Mouse (Mus musculus): ENCODE results near the gene Ano10. TPM values are rescaled to one million over a fixed set of nuclear protein-coding genes. Genes with fewer than 3 reads are reported as not detected.

Gene Ano10
- polyA plus RNA-seq, 1 experiment from 2014 or later, result 43.3 TPM

- Histone ChIP-seq H3K36me3 (ENCODE audit: control insufficient read depth, insufficient read depth, low read length) (0 out of 2 replicates have a peak, but pooled peaks cover 3% of the 10 kb centered on the region), H3K4me2 (ENCODE audit: low read depth, low read length) (no peak overlapping the region), H3K9me3 (ENCODE audit: control insufficient read depth, low read length) (no peaks in the 10 kb centered on the region), H3K4me1 (ENCODE audit: control insufficient read depth, insufficient read depth, low read length) (0 out of 2 replicates have a peak, but pooled peaks cover 3% of the 10 kb centered on the region), H3K9ac (ENCODE audit: low read depth, low read length) (no peak overlapping the region), H3K27me3 (replicated peaks; ENCODE audit: control insufficient read depth, insufficient read depth, low read length) (no peaks in the 10 kb centered on the region), H3K27ac (replicated peaks; ENCODE audit: low read depth, low read length) (no peak overlapping the region), H3K4me3 (ENCODE audit: low read depth, low read length) (no peak overlapping the region)
- WGBS, result 57% methylated on average over 5 of the region's 5 CpGs
- no peak for DNase-seq (ENCODE audit: low spot score)
- no peak for ATAC-seq (ENCODE audit: low read depth)
Observed at GRCm38 (mm10) chr9:122197021-122197420, 97.2 kb downstream of the Ano10 start.

GRCm38 (mm10) chr9:122195042-122195682 is 99.1 kb downstream of the Ano10 start:
- DNase-seq (ENCODE audit: low spot score) (peak; percentile 59), ATAC-seq (ENCODE audit: low read depth) (peak; percentile 34; the same call in 1 of the 2 replicates)
- Histone ChIP-seq H3K27ac (replicated peaks; ENCODE audit: low read depth, low read length) (no peak overlapping the region), H3K4me2 (ENCODE audit: low read depth, low read length) (no peak overlapping the region), H3K4me3 (ENCODE audit: low read depth, low read length) (no peak overlapping the region), H3K36me3 (ENCODE audit: control insufficient read depth, insufficient read depth, low read length) (0 out of 2 replicates have a peak, but pooled peaks cover 3% of the 10 kb centered on the region), H3K9ac (ENCODE audit: low read depth, low read length) (no peak overlapping the region), H3K27me3 (replicated peaks; ENCODE audit: control insufficient read depth, insufficient read depth, low read length) (no peaks in the 10 kb centered on the region), H3K9me3 (ENCODE audit: control insufficient read depth, low read length) (no peaks in the 10 kb centered on the region), H3K4me1 (ENCODE audit: control insufficient read depth, insufficient read depth, low read length) (0 out of 2 replicates have a peak, but pooled peaks cover 3% of the 10 kb centered on the region)
- WGBS, result 73% methylated on average over 5 of the region's 5 CpGs

GRCm38 (mm10) chr9:122193823-122194222 is 100.4 kb downstream of the Ano10 start:
- Histone ChIP-seq H3K27me3 (replicated peaks; ENCODE audit: control insufficient read depth, insufficient read depth, low read length) (no peaks in the 10 kb centered on the region), H3K4me1 (ENCODE audit: control insufficient read depth, insufficient read depth, low read length) (0 out of 2 replicates have a peak, but pooled peaks cover 3% of the 10 kb centered on the region), H3K27ac (replicated peaks; ENCODE audit: low read depth, low read length) (no peak overlapping the region), H3K4me3 (ENCODE audit: low read depth, low read length) (no peak overlapping the region), H3K4me2 (ENCODE audit: low read depth, low read length) (no peak overlapping the region), H3K9ac (ENCODE audit: low read depth, low read length) (no peak overlapping the region), H3K9me3 (ENCODE audit: control insufficient read depth, low read length) (no peaks in the 10 kb centered on the region), H3K36me3 (ENCODE audit: control insufficient read depth, insufficient read depth, low read length) (0 out of 2 replicates have a peak, but pooled peaks cover 3% of the 10 kb centered on the region)
- WGBS, result 89% methylated on average over 5 of the region's 5 CpGs
- DNase-seq (ENCODE audit: low spot score), result no peak
- no peak for ATAC-seq (ENCODE audit: low read depth)

- no peak overlapping the region for H3K4me2 ChIP-seq (ENCODE audit: low read depth, low read length)
- DNase-seq (ENCODE audit: low spot score), result no peak
- H3K27ac ChIP-seq (replicated peaks; ENCODE audit: low read depth, low read length), result no peak overlapping the region
- 0 out of 2 replicates have a peak, but pooled peaks cover 3% of the 10 kb centered on the region for H3K4me1 ChIP-seq (ENCODE audit: control insufficient read depth, insufficient read depth, low read length)
- no peaks in the 10 kb centered on the region for H3K27me3 ChIP-seq (replicated peaks; ENCODE audit: control insufficient read depth, insufficient read depth, low read length)
- no peak overlapping the region for H3K9ac ChIP-seq (ENCODE audit: low read depth, low read length)
- 0 out of 2 replicates have a peak, but pooled peaks cover 3% of the 10 kb centered on the region for H3K36me3 ChIP-seq (ENCODE audit: control insufficient read depth, insufficient read depth, low read length)
- no peaks in the 10 kb centered on the region for H3K9me3 ChIP-seq (ENCODE audit: control insufficient read depth, low read length)
- no peak overlapping the region for H3K4me3 ChIP-seq (ENCODE audit: low read depth, low read length)
- 52% methylated on average over 5 of the region's 5 CpGs for WGBS
- ATAC-seq (ENCODE audit: low read depth), result no peak
Observed at GRCm38 (mm10) chr9:122193361-122193760, 100.9 kb downstream of the Ano10 start.

GRCm38 (mm10) chr9:122188724-122189123 is 105.5 kb downstream of the Ano10 start:
- Histone ChIP-seq H3K4me2 (ENCODE audit: low read depth, low read length) (no peak overlapping the region), H3K4me3 (ENCODE audit: low read depth, low read length) (no peak overlapping the region), H3K27me3 (replicated peaks; ENCODE audit: control insufficient read depth, insufficient read depth, low read length) (no peaks in the 10 kb centered on the region), H3K27ac (replicated peaks; ENCODE audit: low read depth, low read length) (no peak overlapping the region), H3K4me1 (ENCODE audit: control insufficient read depth, insufficient read depth, low read length) (no peaks in the 10 kb centered on the region), H3K9ac (ENCODE audit: low read depth, low read length) (no peak overlapping the region), H3K9me3 (ENCODE audit: control insufficient read depth, low read length) (no peaks in the 10 kb centered on the region), H3K36me3 (ENCODE audit: control insufficient read depth, insufficient read depth, low read length) (no peaks in the 10 kb centered on the region)
- ATAC-seq (ENCODE audit: low read depth), result no peak
- WGBS, result 14% methylated on average over 1 of the region's 1 CpGs
- no peak for DNase-seq (ENCODE audit: low spot score)

GRCm38 (mm10) chr9:122187451-122187921 is 106.7 kb downstream of the Ano10 start:
- no peak overlapping the region for H3K4me3 ChIP-seq (ENCODE audit: low read depth, low read length)
- DNase-seq (ENCODE audit: low spot score) (no peak), ATAC-seq (ENCODE audit: low read depth) (no peak)
- H3K4me1 ChIP-seq (ENCODE audit: control insufficient read depth, insufficient read depth, low read length), result no peaks in the 10 kb centered on the region
- 79% methylated on average over 7 of the region's 7 CpGs for WGBS
- H3K4me2 ChIP-seq (ENCODE audit: low read depth, low read length), result no peak overlapping the region
- no peak overlapping the region for H3K27ac ChIP-seq (replicated peaks; ENCODE audit: low read depth, low read length)
- no peaks in the 10 kb centered on the region for H3K36me3 ChIP-seq (ENCODE audit: control insufficient read depth, insufficient read depth, low read length)
- H3K9ac ChIP-seq (ENCODE audit: low read depth, low read length), result no peak overlapping the region
- H3K27me3 ChIP-seq (replicated peaks; ENCODE audit: control insufficient read depth, insufficient read depth, low read length), result no peaks in the 10 kb centered on the region
- H3K9me3 ChIP-seq (ENCODE audit: control insufficient read depth, low read length), result no peaks in the 10 kb centered on the region

GRCm38 (mm10) chr9:122186643-122187226 is 107.5 kb downstream of the Ano10 start:
- Histone ChIP-seq H3K36me3 (ENCODE audit: control insufficient read depth, insufficient read depth, low read length) (no peaks in the 10 kb centered on the region), H3K4me2 (ENCODE audit: low read depth, low read length) (no peak overlapping the region), H3K9ac (ENCODE audit: low read depth, low read length) (no peak overlapping the region), H3K4me1 (ENCODE audit: control insufficient read depth, insufficient read depth, low read length) (no peaks in the 10 kb centered on the region), H3K4me3 (ENCODE audit: low read depth, low read length) (no peak overlapping the region), H3K27me3 (replicated peaks; ENCODE audit: control insufficient read depth, insufficient read depth, low read length) (no peaks in the 10 kb centered on the region), H3K9me3 (ENCODE audit: control insufficient read depth, low read length) (no peaks in the 10 kb centered on the region), H3K27ac (replicated peaks; ENCODE audit: low read depth, low read length) (no peak overlapping the region; the same call in 1 of the 2 replicates)
- DNase-seq (ENCODE audit: low spot score), result no peak
- 67% methylated on average over 1 of the region's 1 CpGs for WGBS
- no peak for ATAC-seq (ENCODE audit: low read depth)

GRCm38 (mm10) chr9:122185953-122186352 is 108.3 kb downstream of the Ano10 start:
- Histone ChIP-seq H3K4me1 (ENCODE audit: control insufficient read depth, insufficient read depth, low read length) (no peaks in the 10 kb centered on the region), H3K27ac (replicated peaks; ENCODE audit: low read depth, low read length) (no peak overlapping the region; the same call in 1 of the 2 replicates)

More at GRCm38 (mm10) chr9:122185953-122186352, 108.3 kb downstream of the Ano10 start:
- H3K4me3 ChIP-seq (ENCODE audit: low read depth, low read length), result no peak overlapping the region
- H3K4me2 ChIP-seq (ENCODE audit: low read depth, low read length), result no peak overlapping the region
- no peaks in the 10 kb centered on the region for H3K9me3 ChIP-seq (ENCODE audit: control insufficient read depth, low read length)
- ATAC-seq (ENCODE audit: low read depth), result no peak
- H3K27me3 ChIP-seq (replicated peaks; ENCODE audit: control insufficient read depth, insufficient read depth, low read length), result no peaks in the 10 kb centered on the region
- WGBS, result 36% methylated on average over 6 of the region's 6 CpGs
- H3K36me3 ChIP-seq (ENCODE audit: control insufficient read depth, insufficient read depth, low read length), result no peaks in the 10 kb centered on the region
- no peak overlapping the region for H3K9ac ChIP-seq (ENCODE audit: low read depth, low read length)
- no peak for DNase-seq (ENCODE audit: low spot score)

Measured in embryonic facial prominence, embryonic 14.5 days (tissue).